Mouse (Mus musculus) testis, adult 2 months (tissue): ENCODE data around the gene Dusp27. TPM values are rescaled to one million over a fixed set of nuclear protein-coding genes. Genes with fewer than 3 reads are reported as not detected.

Source experiments
- H3K27ac ChIP-seq: fragments of 200-500 bp; 2 replicates; pipeline ENCODE4 v1.5.1; 2012; ENCODE audit warnings: low read depth, low read length; ENCODE audit not compliant: control insufficient read depth, insufficient read depth
- H3K27me3 ChIP-seq: fragments of 200-500 bp; 2 replicates; pipeline ENCODE4 v1.6.1; 2012; ENCODE audit warnings: mild to moderate bottlenecking, low read length, moderate library complexity; ENCODE audit not compliant: control insufficient read depth, insufficient read depth
- H3K36me3 ChIP-seq: fragments of 200-500 bp; 2 replicates; pipeline ENCODE4 v1.6.1; 2012; ENCODE audit warnings: mild to moderate bottlenecking, low read length; ENCODE audit not compliant: control insufficient read depth, insufficient read depth
- H3K4me1 ChIP-seq: fragments of 200-500 bp; 2 replicates; pipeline ENCODE4 v1.6.1; 2012; ENCODE audit warnings: low read length; ENCODE audit not compliant: control insufficient read depth, insufficient read depth
- H3K4me3 ChIP-seq: fragments of 200-500 bp; 2 replicates; pipeline ENCODE4 v1.5.1; 2012; ENCODE audit warnings: low read depth, mild to moderate bottlenecking, low read length, moderate library complexity, mixed read lengths; ENCODE audit not compliant: control insufficient read depth
- CTCF ChIP-seq: fragments of 200-500 bp; IDR thresholded peaks from 2 replicates; pipeline ENCODE4 v1.5.1; 2012; ENCODE audit warnings: low read depth, mild to moderate bottlenecking, inconsistent platforms, low read length, moderate library complexity; ENCODE audit not compliant: control insufficient read depth, insufficient read depth, insufficient replicate concordance
- POLR2A ChIP-seq: fragments of 200-500 bp; IDR thresholded peaks from 2 replicates; pipeline ENCODE4 v1.6.1; 2012; ENCODE audit warnings: low read depth, mild to moderate bottlenecking, inconsistent platforms, low read length, moderate library complexity; ENCODE audit not compliant: control insufficient read depth
- polyA plus RNA-seq: library from polyadenylated mRNA; depleted of rRNA; stranded (reverse); fragments of >200 nt; gene quantifications from 2 replicates; pipeline ENCODE4 v1.2.3, GENCODE M21; 2012

Gene Dusp27
- polyA plus RNA-seq, 1 experiment: 0.10 TPM

- Histone ChIP-seq H3K27me3 (no peaks in the 10 kb centered on the region), H3K4me3 (no peak overlapping the region), H3K4me1 (peaks cover 3% of the 10 kb centered on the region; the same call in 1 of the 2 replicates), H3K36me3 (no peaks in the 10 kb centered on the region), H3K27ac (no peak overlapping the region)
- TF ChIP-seq POLR2A (no peak), CTCF (no peak)
Observed at GRCm38 (mm10) chr1:166128551-166128950, 829 bp upstream of the Dusp27 start.

- no peak for TF ChIP-seq CTCF
- no peak for TF ChIP-seq POLR2A
- Histone ChIP-seq H3K27me3 (no peaks in the 10 kb centered on the region), H3K4me3 (no peak overlapping the region), H3K27ac (no peak overlapping the region), H3K36me3 (no peaks in the 10 kb centered on the region), H3K4me1 (peaks cover 3% of the 10 kb centered on the region; the same call in 1 of the 2 replicates)
Observed at GRCm38 (mm10) chr1:166126795-166127194, 927 bp downstream of the Dusp27 start.

- H3K4me3 ChIP-seq: no peak overlapping the region
- no peak overlapping the region for H3K27ac ChIP-seq
- TF ChIP-seq POLR2A (no peak), CTCF (no peak)
- H3K36me3 ChIP-seq: no peaks in the 10 kb centered on the region
- H3K27me3 ChIP-seq: no peaks in the 10 kb centered on the region
- H3K4me1 ChIP-seq: peaks cover 3% of the 10 kb centered on the region; the same call in 1 of the 2 replicates
Observed at GRCm38 (mm10) chr1:166126290-166126689, 1.4 kb downstream of the Dusp27 start.

- Histone ChIP-seq H3K27me3 (no peaks in the 10 kb centered on the region), H3K4me3 (no peak overlapping the region), H3K4me1 (peaks cover 3% of the 10 kb centered on the region; the same call in 1 of the 2 replicates), H3K27ac (no peak overlapping the region), H3K36me3 (no peaks in the 10 kb centered on the region)
- TF ChIP-seq CTCF: no peak
- no peak for TF ChIP-seq POLR2A
Observed at GRCm38 (mm10) chr1:166124932-166125593, 2.7 kb downstream of the Dusp27 start.

GRCm38 (mm10) chr1:166123751-166124150 is 4.0 kb downstream of the Dusp27 start:
- H3K4me1 ChIP-seq: peaks cover 3% of the 10 kb centered on the region; the same call in 1 of the 2 replicates
- H3K4me3 ChIP-seq: no peak overlapping the region
- TF ChIP-seq CTCF: no peak
- TF ChIP-seq POLR2A: no peak
- H3K36me3 ChIP-seq: no peaks in the 10 kb centered on the region
- H3K27me3 ChIP-seq: no peaks in the 10 kb centered on the region
- H3K27ac ChIP-seq: no peak overlapping the region

- Histone ChIP-seq H3K27me3 (no peaks in the 10 kb centered on the region), H3K36me3 (no peaks in the 10 kb centered on the region), H3K27ac (no peak overlapping the region), H3K4me3 (no peak overlapping the region), H3K4me1 (peaks cover 3% of the 10 kb centered on the region; the same call in 1 of the 2 replicates)
- TF ChIP-seq POLR2A (no peak), CTCF (peak; percentile 19; the same call in 1 of the 2 replicates)
Observed at GRCm38 (mm10) chr1:166123045-166123444, 4.7 kb downstream of the Dusp27 start.

- Histone ChIP-seq H3K4me3 (no peak overlapping the region), H3K36me3 (no peaks in the 10 kb centered on the region), H3K4me1 (peaks cover 3% of the 10 kb centered on the region; the same call in 1 of the 2 replicates), H3K27me3 (no peaks in the 10 kb centered on the region), H3K27ac (no peak overlapping the region)
- no peak for TF ChIP-seq POLR2A
Observed at GRCm38 (mm10) chr1:166122114-166122513, 5.6 kb downstream of the Dusp27 start.
